Mouse (Mus musculus) gastrocnemius, adult 18-20 months (tissue): ENCODE measurements around the gene Prr5l. TPM values are rescaled to one million over a fixed set of nuclear protein-coding genes. Genes with fewer than 3 reads are reported as not detected.

Experiments used
- DNase-seq: peaks from one replicate; pipeline ENCODE4 v3.0.0; 2021; ENCODE audit warnings: low spot score
- long read RNA-seq, 2 experiments: library from polyadenylated mRNA; stranded (forward); transcript quantifications; one replicate each; pipeline ENCODE4 v2.0.0; 2021
- total RNA-seq, 2 experiments: library from RNA; stranded (reverse); gene quantifications; 2 replicates each; pipeline ENCODE4 v1.2.3; 2021

Prr5l gene
- total RNA-seq = under 1 TPM; 0.16 to 0.19 TPM
- long read RNA-seq, experiment 1 = 0 reads
- long read RNA-seq, experiment 2 = 0 reads

GRCm38 (mm10) chr2:101882998-101883397 lies at the start of gene Prr5l:
Gene Prr5l (minus strand): TSS chr2:101883027.
- no peak for DNase-seq

GRCm38 (mm10) chr2:101932169-101932936 lies 49.5 kb upstream of the Prr5l start:
- no peak for DNase-seq

- DNase-seq = no peak
Measured at GRCm38 (mm10) chr2:101925591-101926188, 42.9 kb upstream of the Prr5l start.

- DNase-seq = no peak
Measured at GRCm38 (mm10) chr2:101925183-101925582, 42.4 kb upstream of the Prr5l start.

GRCm38 (mm10) chr2:101923181-101923580 lies 40.4 kb upstream of the Prr5l start:
- no peak for DNase-seq

GRCm38 (mm10) chr2:101922302-101922701 lies 39.5 kb upstream of the Prr5l start:
- DNase-seq = no peak

GRCm38 (mm10) chr2:101920136-101920554 lies 37.3 kb upstream of the Prr5l start:
- DNase-seq = no peak

- no peak for DNase-seq
Measured at GRCm38 (mm10) chr2:101918518-101918917, 35.7 kb upstream of the Prr5l start.

- DNase-seq = no peak
Measured at GRCm38 (mm10) chr2:101909326-101910080, 26.7 kb upstream of the Prr5l start.

GRCm38 (mm10) chr2:101908773-101909172 lies 25.9 kb upstream of the Prr5l start:
- DNase-seq = no peak

GRCm38 (mm10) chr2:101907386-101908022 lies 24.7 kb upstream of the Prr5l start:
- no peak for DNase-seq

- DNase-seq = no peak
Measured at GRCm38 (mm10) chr2:101906379-101906690, 23.5 kb upstream of the Prr5l start.

- DNase-seq = peak; percentile 79
Measured at GRCm38 (mm10) chr2:101905534-101906378, 22.9 kb upstream of the Prr5l start.

- no peak for DNase-seq
Measured at GRCm38 (mm10) chr2:101902196-101902595, 19.4 kb upstream of the Prr5l start.

- DNase-seq = no peak
Measured at GRCm38 (mm10) chr2:101896425-101897204, 13.8 kb upstream of the Prr5l start.

- DNase-seq = no peak
Measured at GRCm38 (mm10) chr2:101894126-101894525, 11.3 kb upstream of the Prr5l start.

- DNase-seq = no peak
Measured at GRCm38 (mm10) chr2:101891143-101891542, 8.3 kb upstream of the Prr5l start.

GRCm38 (mm10) chr2:101888886-101889285 lies 6.1 kb upstream of the Prr5l start:
- DNase-seq = no peak

- peak; percentile 96 for DNase-seq
Measured at GRCm38 (mm10) chr2:101885768-101886438, 3.1 kb upstream of the Prr5l start, which contains the start of gene Commd9. Gene Commd9 (plus strand): TSS chr2:101886247.
